Mouse (Mus musculus): ENCODE results near the gene Cd3eap.

Cd3eap gene

GRCm38 (mm10) chr7:19359299-19359891 is at the start of gene Cd3eap, which contains the start of gene Ppp1r13l:
Gene Cd3eap, minus strand, starts transcription at chr7:19359483.
Gene Ppp1r13l, plus strand, starts transcription at chr7:19359749.
- DNase-seq (ENCODE audit: low spot score in 2 of 2), result peak; percentile 53 to 74

GRCm38 (mm10) chr7:19405417-19405816 is 46.1 kb upstream of the Cd3eap start:
- peak; percentile 67 to 79 for DNase-seq (ENCODE audit: low spot score in 2 of 2)

DNA sequence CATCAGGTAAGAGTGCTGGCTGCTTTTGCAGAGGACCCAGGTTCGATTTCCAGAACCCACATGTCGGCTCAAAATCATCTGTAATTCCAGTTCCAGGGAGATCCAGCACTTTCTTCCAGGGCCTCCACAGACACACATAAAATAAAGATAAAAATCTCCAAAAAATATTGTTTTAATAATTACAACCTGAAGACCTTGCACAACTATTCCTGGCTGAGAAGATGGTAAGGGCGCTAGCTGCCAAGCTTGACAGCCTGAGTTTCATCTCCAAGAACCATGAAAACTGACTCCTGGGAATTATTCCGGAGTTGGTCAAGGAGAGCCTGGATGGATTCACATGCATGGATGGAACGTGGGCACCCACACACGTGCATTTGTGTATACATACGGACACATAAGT is 45.2 kb upstream of the Cd3eap start, which contains the start of gene Ckm:
TSS of gene Ckm (plus strand) at position 301 of the 400 bp plus-strand sequence.
- DNase-seq (ENCODE audit: low spot score in 2 of 2), result no peak

GRCm38 (mm10) chr7:19403731-19404296 is 44.5 kb upstream of the Cd3eap start, which contains the start of gene Klc3:
Gene Klc3, minus strand, starts transcription at chr7:19404104.
- peak; percentile 62 to 63 for DNase-seq (ENCODE audit: low spot score in 2 of 2)

DNA sequence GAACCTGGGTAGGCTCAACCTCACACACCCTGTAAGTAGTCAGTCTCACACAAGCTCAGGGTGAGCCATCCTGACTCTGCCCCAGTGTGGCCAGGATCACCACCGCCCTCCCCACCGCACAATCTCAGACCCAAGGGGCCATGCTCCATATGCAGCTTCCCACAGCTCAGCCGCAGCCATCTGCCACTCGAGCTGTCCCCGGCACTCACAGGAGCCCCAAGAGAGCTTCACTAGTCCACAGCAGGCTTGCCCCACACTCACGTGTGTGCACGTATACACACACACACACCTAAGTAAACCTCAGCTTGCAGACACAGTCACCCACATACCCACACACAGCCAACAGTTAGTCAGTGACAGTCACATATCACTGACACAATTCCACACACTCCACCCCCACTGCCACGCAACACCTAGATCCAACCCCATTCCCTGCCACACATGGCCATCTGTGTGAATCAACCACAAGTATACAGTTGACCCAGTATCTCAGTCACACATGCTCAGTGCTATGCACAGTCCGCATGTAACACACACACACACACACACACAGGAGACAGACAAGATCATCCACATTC is 43.3 kb upstream of the Cd3eap start:
- DNase-seq (ENCODE audit: low spot score in 2 of 2), result no peak

- no peak for DNase-seq (ENCODE audit: low spot score in 2 of 2)
These were observed 41.7 kb upstream of the Cd3eap start for GRCm38 (mm10) chr7:19400946-19401345.

- no peak for DNase-seq (ENCODE audit: low spot score in 2 of 2)
These were observed 40.4 kb upstream of the Cd3eap start for GRCm38 (mm10) chr7:19399496-19400280.

DNA sequence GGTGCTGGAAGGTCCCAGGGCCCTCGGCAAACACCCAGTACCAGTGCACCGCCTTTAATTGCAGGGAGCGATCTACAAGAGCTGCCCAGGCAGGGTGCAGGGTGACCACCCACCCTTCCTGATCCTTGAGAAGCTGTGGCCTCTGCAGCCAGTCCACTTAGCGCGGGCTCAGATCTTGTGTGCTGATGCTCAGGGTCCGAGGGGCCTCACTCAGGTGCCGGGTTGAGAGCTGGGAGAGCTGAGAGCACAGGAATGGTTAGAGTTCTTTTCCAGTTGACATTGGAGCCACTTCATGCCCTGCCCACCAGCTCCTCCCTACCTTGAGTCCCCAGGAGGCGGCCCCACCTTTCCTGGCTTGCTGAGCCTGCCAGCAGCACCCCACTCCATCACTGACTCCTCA is 35.2 kb upstream of the Cd3eap start:
- DNase-seq (ENCODE audit: low spot score in 2 of 2), result no peak

GRCm38 (mm10) chr7:19388699-19389413 is 29.6 kb upstream of the Cd3eap start:
- DNase-seq (ENCODE audit: low spot score in 2 of 2), result no peak

DNA sequence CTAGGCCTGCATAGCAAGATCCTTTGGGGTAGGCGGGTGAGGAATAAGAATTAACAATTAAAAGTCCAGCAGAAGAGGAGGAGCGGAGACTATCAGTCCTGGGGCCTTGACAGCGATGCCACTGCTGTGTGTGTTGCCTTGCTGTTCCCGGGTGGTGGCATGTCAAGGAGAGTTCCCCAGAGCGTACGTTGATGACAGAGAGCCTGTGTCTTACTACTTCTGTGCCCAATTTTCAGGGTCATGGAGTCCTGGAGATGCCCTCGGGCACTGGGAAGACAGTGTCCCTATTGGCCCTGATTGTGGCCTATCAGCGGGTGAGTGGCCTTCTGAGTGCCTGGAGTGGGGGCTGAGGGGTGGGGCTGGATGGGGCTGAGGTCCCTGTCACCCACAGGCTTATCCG is 24.4 kb upstream of the Cd3eap start:
- DNase-seq (ENCODE audit: low spot score in 2 of 2), result no peak

GRCm38 (mm10) chr7:19382166-19382541 is 22.9 kb upstream of the Cd3eap start:
- no peak for DNase-seq (ENCODE audit: low spot score in 2 of 2)

DNA sequence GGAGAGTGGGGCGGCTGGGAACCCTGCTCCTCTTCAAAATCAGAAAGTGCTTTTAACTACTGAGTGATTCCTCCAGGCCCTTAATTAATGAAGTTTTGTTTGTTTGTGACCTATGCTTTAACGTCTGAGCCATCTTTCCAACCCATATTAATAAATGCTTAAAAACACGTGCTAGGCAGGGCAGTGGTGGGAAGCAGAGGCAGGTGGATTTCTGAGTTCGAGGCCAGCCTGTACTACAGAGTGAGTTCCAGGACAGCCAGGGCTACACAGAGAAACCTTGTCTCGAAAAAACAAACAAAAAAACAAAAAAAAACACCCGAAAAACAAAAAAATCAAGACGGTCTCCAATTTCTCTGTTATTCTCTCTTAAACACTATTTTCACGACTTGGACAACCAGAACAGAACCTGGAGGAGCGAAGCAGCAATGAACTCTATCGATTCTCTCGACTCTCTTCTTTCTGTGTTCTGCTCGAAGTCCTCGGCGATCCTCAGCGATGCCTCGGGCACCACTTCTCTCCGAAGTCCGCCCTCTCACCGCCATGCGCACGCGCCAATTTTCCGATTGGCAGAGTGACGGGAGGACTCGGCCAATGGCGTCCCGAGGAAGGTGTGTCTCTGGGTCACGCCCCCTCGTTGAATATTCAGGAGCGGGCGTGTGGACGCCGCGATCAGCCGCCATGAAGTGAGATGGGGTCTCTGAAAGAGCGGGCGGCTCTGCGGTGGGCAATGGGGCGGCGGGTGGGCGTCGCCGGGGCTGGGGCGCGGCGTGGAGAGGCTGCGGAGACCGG is 22.3 kb upstream of the Cd3eap start, which contains the start of gene Ercc2:
TSS of gene Ercc2 (plus strand) at position 634 of the 789 bp plus-strand sequence.
- DNase-seq (ENCODE audit: low spot score in 2 of 2), result peak; percentile 98

DNA sequence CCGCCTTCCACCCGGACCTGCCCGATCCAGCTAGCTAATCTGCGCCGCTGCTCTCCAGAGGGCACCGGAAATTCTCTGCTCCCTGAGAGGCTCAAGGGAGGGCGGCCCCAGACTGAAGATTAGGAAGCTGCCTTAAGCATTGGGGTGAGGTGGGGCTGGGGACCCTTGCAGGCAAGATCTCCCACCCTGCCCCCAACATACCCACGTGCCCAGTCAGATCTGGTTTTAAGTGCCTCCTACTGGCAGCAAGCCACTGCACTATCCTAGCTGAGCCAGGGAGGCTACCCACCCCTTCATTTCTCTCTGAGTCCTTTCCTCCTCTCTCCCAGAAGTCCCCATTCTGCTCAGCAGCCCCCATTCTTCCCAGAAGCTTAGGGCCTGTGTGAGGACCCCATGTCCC is 18.8 kb upstream of the Cd3eap start:
- DNase-seq (ENCODE audit: low spot score in 2 of 2), result no peak

- no peak for DNase-seq (ENCODE audit: low spot score in 2 of 2)
These were observed 16.7 kb upstream of the Cd3eap start for GRCm38 (mm10) chr7:19376019-19376418.

- DNase-seq (ENCODE audit: low spot score in 2 of 2), result no peak
These were observed 16.1 kb upstream of the Cd3eap start for GRCm38 (mm10) chr7:19375368-19375767.

DNA sequence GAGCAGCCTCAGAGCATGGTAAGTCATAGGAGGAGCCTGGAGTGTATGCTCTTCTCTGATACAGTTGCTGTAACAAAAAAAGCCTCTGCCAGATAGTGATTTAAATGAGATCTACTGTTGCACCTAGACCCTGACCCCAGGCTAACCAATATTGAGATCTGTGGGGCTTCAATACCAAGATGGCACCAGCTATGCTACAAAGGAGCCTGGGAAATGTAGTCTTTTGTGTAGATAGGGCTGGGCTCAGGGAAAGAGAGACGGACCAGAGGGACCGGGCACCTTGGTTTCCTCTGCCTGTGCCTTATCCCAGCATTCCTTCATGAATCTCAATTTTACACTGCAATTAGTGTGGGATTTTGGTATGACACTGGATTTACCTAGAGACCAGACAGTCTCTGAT is 14.1 kb upstream of the Cd3eap start:
- DNase-seq (ENCODE audit: low spot score in 2 of 2), result no peak

DNA sequence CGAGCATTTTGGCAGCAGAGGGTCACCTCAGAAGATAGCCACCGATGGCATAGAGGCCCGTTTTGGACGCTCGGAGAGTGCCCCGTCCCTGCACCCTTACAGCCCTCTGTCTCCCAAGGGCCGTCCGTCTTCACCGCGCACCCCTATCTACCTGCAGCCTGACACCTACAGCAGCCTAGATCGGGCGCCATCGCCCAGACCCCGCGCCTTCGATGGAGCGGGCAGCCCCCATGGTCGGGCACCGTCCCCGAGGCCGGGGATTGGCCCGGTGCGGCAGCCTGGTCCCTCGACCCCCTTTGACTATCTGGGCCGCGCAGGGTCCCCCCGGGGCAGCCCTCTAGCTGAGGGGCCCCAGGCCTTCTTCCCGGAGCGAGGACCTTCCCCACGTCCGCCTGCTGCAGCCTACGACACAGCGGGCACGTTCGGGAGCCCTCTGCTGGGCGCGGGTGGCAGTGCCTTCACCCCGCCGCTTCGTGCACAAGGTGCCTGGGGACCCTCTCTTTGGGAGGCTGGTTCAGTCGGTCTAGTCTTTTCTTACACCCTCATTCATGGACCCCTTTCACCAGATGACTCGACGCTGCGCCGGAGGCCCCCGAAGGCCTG is 10.6 kb upstream of the Cd3eap start:
- DNase-seq (ENCODE audit: low spot score in 2 of 2), result peak; percentile 32 to 53

GRCm38 (mm10) chr7:19368380-19368779 is 9.1 kb upstream of the Cd3eap start:
- no peak for DNase-seq (ENCODE audit: low spot score in 2 of 2)

DNA sequence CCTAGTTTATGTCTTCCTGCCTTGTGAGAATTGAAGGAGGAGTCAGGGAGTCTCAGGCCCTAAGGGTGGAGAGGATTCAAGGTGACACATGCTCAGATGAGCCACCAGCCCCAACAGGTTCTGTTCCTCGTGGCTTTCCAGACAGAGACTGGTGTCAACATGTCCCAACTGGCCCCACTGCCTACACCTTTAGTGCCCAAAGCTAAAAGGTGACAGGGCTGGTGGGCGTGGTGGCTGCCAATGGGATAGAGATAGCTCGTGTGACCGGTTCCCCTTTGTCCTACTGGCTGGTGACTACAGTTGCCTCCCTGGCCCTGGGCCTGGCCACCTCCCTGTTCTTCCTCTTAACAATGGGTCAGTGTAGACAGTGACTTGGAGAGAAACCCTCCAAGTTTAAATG is 6.1 kb upstream of the Cd3eap start:
- no peak for DNase-seq (ENCODE audit: low spot score in 2 of 2)

GRCm38 (mm10) chr7:19363881-19364280 is 4.6 kb upstream of the Cd3eap start:
- DNase-seq (ENCODE audit: low spot score in 2 of 2), result peak; percentile 56 to 68

All from spleen, postnatal 14 days (tissue).